Mouse (Mus musculus): ENCODE results near the gene Pcsk5. TPM values are rescaled to one million over a fixed set of nuclear protein-coding genes. Genes with fewer than 3 reads are reported as not detected.
"Not testable (repeated sequence)": the region's sequence is repeated elsewhere in the genome, so short reads cannot be mapped to it uniquely, and the experiment has no call there.

Pcsk5 gene
- polyA plus RNA-seq, 1 experiment from 2014 or later = 14.3 TPM

DNA sequence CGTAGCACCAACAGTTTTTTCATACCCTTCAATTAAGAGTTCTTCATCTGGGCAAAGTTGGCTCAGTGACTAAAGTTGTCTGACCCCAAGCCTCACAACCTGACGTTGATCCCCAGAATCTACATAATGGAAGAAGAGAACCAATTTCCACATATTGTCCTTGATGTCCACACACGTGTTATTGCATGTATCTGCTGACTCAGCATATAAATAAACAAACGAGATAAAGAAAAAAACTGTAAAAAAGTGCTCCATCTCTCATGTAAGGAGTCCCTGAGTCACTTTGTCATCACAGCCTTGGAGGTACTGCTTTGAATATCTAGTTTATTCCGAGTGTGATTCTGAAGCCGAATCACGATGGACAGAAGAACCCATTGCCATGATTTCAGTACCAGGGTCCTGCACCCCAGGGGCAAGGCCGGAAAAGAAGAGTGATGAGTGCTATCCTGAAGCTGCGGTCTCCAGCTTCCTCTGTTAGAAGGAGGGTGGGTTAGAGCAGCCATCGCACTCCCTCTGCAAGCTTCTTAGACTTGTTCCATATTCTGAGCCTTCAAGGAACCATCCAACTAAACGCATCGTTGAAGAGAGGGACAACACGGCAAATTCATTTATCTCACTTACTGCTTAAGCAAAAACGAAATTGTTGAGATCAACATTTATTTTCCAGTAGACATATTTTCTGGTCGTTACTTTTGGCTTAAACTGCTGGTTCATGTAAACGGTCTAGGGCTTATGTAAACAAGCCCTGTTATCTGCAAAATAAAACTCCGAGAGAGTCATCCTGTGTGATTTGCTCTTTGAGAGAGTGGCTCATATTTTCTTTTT is 348.2 kb downstream of the Pcsk5 start:
- Histone ChIP-seq H3K4me1 (no peaks in the 10 kb centered on the region), H3K27me3 (replicated peaks; ENCODE audit: low read depth, poor library complexity, severe bottlenecking) (no peaks in the 10 kb centered on the region), H3K36me3 (replicated peaks) (no peaks in the 10 kb centered on the region), H3K27ac (replicated peaks) (no peak overlapping the region), H3K9me3 (no peaks in the 10 kb centered on the region), H3K4me3 (no peak overlapping the region)
- no peak for DNase-seq (ENCODE audit: low spot score)
- 89% methylated on average over 17 of the region's 17 CpGs for WGBS

DNA sequence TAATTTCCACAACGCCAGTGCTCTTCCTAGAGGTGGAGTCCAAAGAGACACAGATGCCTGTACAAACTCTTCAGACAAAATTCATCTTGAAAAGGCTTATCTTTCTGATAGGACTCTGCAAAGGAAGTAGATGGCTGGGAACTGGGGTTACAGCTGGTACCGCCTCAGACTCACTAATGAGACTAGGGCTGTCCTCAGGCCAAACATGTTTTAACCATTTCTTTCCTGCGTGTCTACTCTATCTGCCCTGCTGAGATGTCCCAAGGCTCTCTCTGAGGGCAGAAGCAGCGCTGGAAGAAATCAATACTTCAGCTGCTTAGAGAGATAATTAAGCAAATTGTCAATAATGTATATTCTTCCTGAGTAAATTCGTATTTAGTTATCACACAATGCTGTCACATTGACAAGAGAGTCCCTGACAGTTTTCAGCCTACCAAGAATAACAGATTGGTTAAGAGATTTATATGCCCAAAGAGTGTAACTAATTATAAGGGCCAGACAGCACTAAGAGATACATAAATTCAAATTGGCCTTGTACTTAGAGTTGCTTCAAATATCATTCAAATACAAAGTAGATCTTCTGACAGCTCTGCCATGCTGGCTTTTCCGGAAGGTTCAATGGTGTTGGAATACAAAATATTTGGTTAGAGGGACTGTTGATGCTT is 355.2 kb downstream of the Pcsk5 start:
- DNase-seq (ENCODE audit: low spot score) = no peak
- WGBS = 72% methylated on average over 6 of the region's 6 CpGs
- H3K27me3 ChIP-seq (replicated peaks; ENCODE audit: low read depth, poor library complexity, severe bottlenecking) = no peaks in the 10 kb centered on the region

DNA sequence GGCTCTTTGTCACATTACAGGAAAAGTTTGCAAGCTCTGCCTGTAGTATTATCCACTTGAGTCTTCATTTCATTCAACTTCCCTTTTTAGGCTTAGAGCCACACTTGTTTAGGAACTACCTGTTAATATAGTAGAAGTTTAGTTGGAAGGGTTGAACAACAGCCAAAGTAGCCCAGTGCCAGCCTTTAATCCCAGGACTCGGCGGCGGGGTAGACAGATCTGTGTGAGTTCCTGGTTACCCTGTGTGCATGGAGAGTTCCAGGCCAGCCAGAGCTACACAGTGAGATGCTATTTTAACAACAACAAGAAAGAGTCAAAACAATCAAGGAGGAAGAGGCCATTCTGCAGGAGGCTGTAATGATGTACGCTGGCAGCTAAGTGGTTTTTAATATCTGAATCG is 358.0 kb downstream of the Pcsk5 start:
- Histone ChIP-seq H3K4me1 (no peaks in the 10 kb centered on the region), H3K9me3 (no peaks in the 10 kb centered on the region), H3K4me3 (no peak overlapping the region), H3K27me3 (replicated peaks; ENCODE audit: low read depth, poor library complexity, severe bottlenecking) (no peaks in the 10 kb centered on the region), H3K27ac (replicated peaks) (no peak overlapping the region), H3K36me3 (replicated peaks) (no peaks in the 10 kb centered on the region)
- WGBS = 95% methylated on average over 5 of the region's 5 CpGs
- no peak for DNase-seq (ENCODE audit: low spot score)

More for the DNA sequence above, 355.2 kb downstream of the Pcsk5 start:
- H3K4me1 ChIP-seq = no peaks in the 10 kb centered on the region
- H3K36me3 ChIP-seq (replicated peaks) = no peaks in the 10 kb centered on the region
- no peak overlapping the region for H3K4me3 ChIP-seq
- no peak overlapping the region for H3K27ac ChIP-seq (replicated peaks)
- no peaks in the 10 kb centered on the region for H3K9me3 ChIP-seq

DNA sequence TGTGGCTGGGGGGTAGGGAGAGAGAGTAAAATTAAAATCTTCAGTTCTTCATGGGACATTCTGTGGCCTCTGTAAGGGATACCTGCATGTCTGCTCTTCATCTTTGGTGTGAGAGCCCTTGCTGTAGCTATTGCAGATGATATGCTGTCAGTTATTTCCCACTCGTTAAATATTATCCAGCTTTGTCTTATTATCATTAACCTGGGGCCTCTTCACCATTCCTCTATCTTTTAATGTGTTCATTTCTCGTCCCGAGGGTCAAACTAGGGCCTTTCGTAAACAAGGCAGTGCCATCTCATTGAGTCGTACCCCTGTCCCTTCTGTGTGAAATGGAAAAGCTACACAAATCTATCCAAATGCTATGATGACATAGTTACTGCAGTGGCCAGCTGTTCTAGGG is 361.4 kb downstream of the Pcsk5 start:
- 88% methylated on average over 5 of the region's 5 CpGs for WGBS
- no peak for DNase-seq (ENCODE audit: low spot score)
- no peaks in the 10 kb centered on the region for H3K9me3 ChIP-seq

DNA sequence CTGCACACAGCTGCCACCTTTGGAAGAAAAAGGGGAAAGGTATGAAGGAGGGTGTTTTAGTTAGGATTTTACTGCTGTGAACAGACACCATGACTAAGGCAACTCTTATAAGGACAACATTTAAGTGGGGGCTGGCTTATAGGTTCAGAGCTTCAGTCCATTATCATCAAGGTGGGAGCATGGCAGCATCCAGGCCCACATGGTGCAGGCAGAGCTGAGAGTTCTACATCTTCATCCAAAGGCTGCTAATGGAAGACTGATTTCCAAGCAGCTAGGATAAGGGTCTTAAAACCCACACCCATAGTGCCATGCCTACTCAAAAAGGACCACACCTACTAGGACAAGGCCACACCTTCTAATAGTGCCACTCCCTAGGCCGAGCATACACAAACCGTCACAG is 364.3 kb downstream of the Pcsk5 start:
- not testable (repeated sequence) for DNase-seq (ENCODE audit: low spot score); H3K36me3 ChIP-seq (replicated peaks); H3K9me3 ChIP-seq; H3K27me3 ChIP-seq (replicated peaks; ENCODE audit: low read depth, poor library complexity, severe bottlenecking); H3K4me3 ChIP-seq
- WGBS = 92% methylated on average over 2 of the region's 2 CpGs
- Histone ChIP-seq H3K4me1 (peaks cover 26% of the 10 kb centered on the region), H3K27ac (replicated peaks) (peak overlapping the region; percentile 68)

More for the DNA sequence above, 361.4 kb downstream of the Pcsk5 start:
- H3K27ac ChIP-seq (replicated peaks) = no peak overlapping the region
- H3K36me3 ChIP-seq (replicated peaks) = no peaks in the 10 kb centered on the region
- H3K4me1 ChIP-seq = peaks cover 19% of the 10 kb centered on the region
- H3K27me3 ChIP-seq (replicated peaks; ENCODE audit: low read depth, poor library complexity, severe bottlenecking) = no peaks in the 10 kb centered on the region
- no peak overlapping the region for H3K4me3 ChIP-seq

DNA sequence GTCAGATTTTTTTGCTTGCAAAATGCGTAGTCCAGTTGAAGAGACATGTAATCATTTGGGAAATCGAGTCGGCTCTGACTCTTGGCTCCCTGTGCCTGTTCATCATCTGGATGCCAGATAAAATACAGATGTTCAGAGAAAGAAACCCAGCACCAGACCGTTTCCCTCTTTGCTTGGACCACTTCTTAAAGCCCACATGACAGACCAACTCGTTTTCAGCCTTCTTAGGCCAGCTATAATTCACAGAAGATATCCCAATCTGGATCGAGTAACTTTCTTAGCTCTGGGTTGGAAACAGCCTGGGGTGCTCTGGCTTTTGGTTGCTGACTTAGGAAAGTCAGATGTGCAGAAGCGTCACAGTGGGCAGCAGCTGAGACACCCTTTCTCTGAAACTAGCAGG is 365.6 kb downstream of the Pcsk5 start:
- H3K36me3 ChIP-seq (replicated peaks) = no peaks in the 10 kb centered on the region
- no peak overlapping the region for H3K4me3 ChIP-seq
- H3K9me3 ChIP-seq = no peaks in the 10 kb centered on the region
- H3K27me3 ChIP-seq (replicated peaks; ENCODE audit: low read depth, poor library complexity, severe bottlenecking) = peaks cover 2% of the 10 kb centered on the region; the same call in 1 of the 2 replicates
- peak overlapping the region; percentile 68 for H3K27ac ChIP-seq (replicated peaks)
- peak; percentile 36 for DNase-seq (ENCODE audit: low spot score)
- 38% methylated on average over 7 of the region's 7 CpGs for WGBS
- peaks cover 26% of the 10 kb centered on the region for H3K4me1 ChIP-seq

DNA sequence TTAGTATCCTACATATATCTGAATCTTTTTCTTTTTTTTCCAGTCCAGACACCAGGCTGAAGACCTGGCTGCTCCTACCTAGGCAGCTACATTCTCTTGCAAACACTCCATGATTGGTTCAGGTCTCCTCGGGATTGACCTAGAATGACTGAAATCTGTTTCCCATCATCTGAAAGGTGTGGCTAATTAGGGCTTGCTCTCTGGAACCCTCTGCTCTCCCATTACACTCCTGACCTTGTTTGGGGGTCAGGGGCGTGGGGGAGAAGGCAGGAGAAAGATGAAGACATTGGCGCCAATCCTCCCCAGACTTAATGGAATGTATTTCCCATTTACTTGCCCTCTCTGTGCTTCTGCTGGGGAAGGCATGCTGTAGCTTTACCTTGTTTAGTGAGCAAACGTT is 366.2 kb downstream of the Pcsk5 start:
- WGBS = 30% methylated on average over 4 of the region's 4 CpGs
- Histone ChIP-seq H3K4me1 (peaks cover 26% of the 10 kb centered on the region), H3K9me3 (no peaks in the 10 kb centered on the region), H3K27ac (replicated peaks) (peak overlapping the region; percentile 68; the same call in 1 of the 2 replicates), H3K4me3 (no peak overlapping the region), H3K36me3 (replicated peaks) (no peaks in the 10 kb centered on the region), H3K27me3 (replicated peaks; ENCODE audit: low read depth, poor library complexity, severe bottlenecking) (peaks cover 5% of the 10 kb centered on the region; the same call in 1 of the 2 replicates)
- DNase-seq (ENCODE audit: low spot score) = peak; percentile 64

DNA sequence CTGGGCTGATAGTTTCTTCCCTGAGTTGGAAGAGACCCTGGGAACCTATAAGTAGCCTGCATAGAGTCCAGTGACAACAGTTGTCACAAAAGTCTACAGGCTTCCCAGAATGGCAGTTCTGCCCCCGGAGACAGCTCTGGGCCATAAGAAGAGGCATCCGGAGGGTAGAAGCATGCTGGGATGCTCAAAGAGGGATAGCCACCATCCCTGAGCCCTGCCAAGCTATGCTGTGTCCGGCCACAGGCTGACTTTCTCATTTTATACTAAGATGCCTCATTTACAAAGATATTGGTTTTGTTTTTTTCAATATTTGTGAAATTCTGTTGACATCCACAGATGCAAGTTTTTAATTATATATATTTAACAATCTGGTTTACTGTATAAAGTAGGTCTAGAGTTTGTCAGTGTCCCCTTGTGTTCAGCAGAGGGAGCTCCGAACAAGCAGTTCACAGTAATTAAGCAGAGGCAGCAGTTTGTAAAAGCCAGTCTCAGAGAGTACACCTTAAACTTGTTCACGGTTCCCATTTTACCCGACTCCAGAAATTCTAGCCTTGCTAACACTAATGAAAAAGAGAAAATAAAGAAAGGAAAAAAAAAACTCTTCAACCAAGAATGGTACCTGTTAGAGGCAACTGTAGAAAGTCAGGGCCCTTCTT is 369.7 kb downstream of the Pcsk5 start:
- Histone ChIP-seq H3K4me1 (peaks cover 27% of the 10 kb centered on the region), H3K4me3 (no peak overlapping the region), H3K9me3 (no peaks in the 10 kb centered on the region), H3K27ac (replicated peaks) (no peak overlapping the region), H3K36me3 (replicated peaks) (no peaks in the 10 kb centered on the region), H3K27me3 (replicated peaks; ENCODE audit: low read depth, poor library complexity, severe bottlenecking) (peaks cover 5% of the 10 kb centered on the region; the same call in 1 of the 2 replicates)
- no peak for DNase-seq (ENCODE audit: low spot score)
- WGBS = 61% methylated on average over 6 of the region's 6 CpGs

DNA sequence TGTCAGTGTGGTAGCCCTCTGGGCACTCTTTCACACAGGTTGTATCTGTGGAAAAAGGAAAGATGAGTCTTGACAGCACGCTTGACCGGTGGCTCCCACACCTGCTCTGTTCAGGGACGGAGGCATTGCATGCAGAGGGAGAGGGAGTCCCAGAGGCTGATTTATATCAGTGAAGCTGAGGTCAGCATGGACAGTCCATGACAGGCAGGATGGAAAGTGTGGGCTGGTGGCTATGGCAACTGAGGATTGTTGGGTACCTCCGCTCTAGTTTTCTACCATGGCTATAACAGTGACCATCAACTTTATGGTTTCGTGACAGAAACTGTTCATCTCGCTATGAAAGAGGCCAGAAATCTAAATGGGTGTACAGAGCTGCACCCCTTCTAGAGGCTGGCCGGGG is 385.4 kb downstream of the Pcsk5 start:
- H3K4me1 ChIP-seq = no peaks in the 10 kb centered on the region
- WGBS = 87% methylated on average over 7 of the region's 7 CpGs
- no peak overlapping the region for H3K27ac ChIP-seq (replicated peaks)
- H3K4me3 ChIP-seq = no peak overlapping the region
- no peaks in the 10 kb centered on the region for H3K27me3 ChIP-seq (replicated peaks; ENCODE audit: low read depth, poor library complexity, severe bottlenecking)
- no peak for DNase-seq (ENCODE audit: low spot score)
- no peaks in the 10 kb centered on the region for H3K9me3 ChIP-seq
- no peaks in the 10 kb centered on the region for H3K36me3 ChIP-seq (replicated peaks)

DNA sequence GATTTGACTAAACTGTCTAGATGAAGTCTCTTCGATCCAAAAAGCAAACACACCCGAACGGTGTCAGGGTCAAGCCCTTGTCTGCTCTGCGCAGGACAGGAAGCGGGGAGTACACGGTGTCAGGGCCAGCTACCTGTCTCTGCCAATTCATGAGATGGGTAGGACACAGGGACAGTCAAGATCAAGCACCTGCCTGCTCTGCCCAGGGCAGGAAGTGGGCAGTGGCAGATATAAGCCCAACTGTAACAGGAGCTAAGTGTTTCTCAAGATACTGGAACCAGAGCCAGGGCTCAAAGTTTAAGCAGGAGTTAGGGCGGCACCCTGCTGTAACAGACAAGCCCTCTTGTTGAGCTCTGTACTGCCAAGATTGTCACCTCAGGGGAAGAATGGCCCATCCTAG is 393.9 kb downstream of the Pcsk5 start:
- Histone ChIP-seq H3K4me1 (peaks cover 15% of the 10 kb centered on the region), H3K36me3 (replicated peaks) (no peaks in the 10 kb centered on the region), H3K27ac (replicated peaks) (no peak overlapping the region), H3K4me3 (no peak overlapping the region), H3K9me3 (no peaks in the 10 kb centered on the region), H3K27me3 (replicated peaks; ENCODE audit: low read depth, poor library complexity, severe bottlenecking) (no peaks in the 10 kb centered on the region)
- WGBS = 87% methylated on average over 7 of the region's 7 CpGs
- no peak for DNase-seq (ENCODE audit: low spot score)

DNA sequence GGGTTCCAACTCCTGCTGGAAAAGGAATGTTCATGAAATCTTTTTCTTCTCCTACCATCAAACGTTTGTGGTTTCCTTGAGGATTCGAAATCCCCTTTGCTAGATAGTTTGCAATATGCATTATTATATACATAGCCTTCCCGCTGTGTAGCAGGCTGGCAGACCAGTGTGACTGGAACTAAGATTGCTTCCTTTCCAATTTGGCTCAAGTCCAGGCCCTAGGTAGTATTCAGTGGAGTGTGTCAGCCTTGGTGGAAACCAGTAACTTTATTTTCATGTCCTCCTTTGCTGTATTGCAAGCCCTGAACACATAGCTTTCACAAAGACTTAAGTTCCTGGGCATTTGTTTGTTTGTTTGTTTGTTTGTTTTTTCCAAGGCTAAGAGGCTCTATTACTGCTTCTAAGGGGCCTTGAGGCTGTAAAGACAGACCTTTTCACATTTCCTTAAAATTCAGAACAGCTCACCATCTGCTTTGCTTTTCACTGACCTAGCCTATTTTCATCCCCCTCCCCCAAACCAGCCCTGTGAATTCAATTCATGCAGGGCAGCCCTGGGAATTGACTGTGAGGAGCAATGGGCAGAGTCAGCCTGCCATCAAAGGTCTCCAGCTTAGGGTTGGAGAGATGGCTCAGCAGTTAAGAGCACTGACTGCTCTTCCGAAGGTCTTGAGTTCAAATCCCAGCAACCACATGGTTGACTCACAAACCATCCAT is 397.8 kb downstream of the Pcsk5 start:
- Histone ChIP-seq H3K4me1 (peaks cover 15% of the 10 kb centered on the region), H3K36me3 (replicated peaks) (no peaks in the 10 kb centered on the region), H3K4me3 (no peak overlapping the region), H3K27me3 (replicated peaks; ENCODE audit: low read depth, poor library complexity, severe bottlenecking) (no peaks in the 10 kb centered on the region), H3K9me3 (no peaks in the 10 kb centered on the region), H3K27ac (replicated peaks) (no peak overlapping the region)
- DNase-seq (ENCODE audit: low spot score) = peak; percentile 21
- 76% methylated on average over 4 of the region's 4 CpGs for WGBS

DNA sequence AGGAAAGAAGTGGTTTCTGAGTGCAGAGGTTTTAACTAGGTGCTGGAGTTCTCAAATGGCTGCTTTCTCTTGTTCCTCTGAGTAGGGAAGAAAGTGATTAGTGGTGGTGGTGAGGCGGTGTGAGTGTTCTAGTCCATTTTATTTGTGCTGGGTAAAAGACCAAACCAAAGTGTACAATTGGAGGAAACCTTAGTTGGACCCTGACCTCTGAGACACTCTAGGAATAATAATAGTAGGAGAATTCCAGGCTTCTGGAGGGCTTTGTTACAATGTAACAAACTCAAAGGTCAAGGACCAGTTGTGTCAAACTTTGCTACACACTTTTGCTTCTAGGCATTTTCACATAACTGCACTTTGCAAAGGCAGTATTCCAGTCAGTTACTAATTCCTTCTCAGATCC is 400.8 kb downstream of the Pcsk5 start:
- Histone ChIP-seq H3K9me3 (no peaks in the 10 kb centered on the region), H3K36me3 (replicated peaks) (no peaks in the 10 kb centered on the region), H3K4me3 (no peak overlapping the region), H3K27me3 (replicated peaks; ENCODE audit: low read depth, poor library complexity, severe bottlenecking) (no peaks in the 10 kb centered on the region), H3K4me1 (peaks cover 15% of the 10 kb centered on the region), H3K27ac (replicated peaks) (no peak overlapping the region)
- no peak for DNase-seq (ENCODE audit: low spot score)
- 88% methylated on average over 1 of the region's 1 CpGs for WGBS
